In the genomic region with DNA sequence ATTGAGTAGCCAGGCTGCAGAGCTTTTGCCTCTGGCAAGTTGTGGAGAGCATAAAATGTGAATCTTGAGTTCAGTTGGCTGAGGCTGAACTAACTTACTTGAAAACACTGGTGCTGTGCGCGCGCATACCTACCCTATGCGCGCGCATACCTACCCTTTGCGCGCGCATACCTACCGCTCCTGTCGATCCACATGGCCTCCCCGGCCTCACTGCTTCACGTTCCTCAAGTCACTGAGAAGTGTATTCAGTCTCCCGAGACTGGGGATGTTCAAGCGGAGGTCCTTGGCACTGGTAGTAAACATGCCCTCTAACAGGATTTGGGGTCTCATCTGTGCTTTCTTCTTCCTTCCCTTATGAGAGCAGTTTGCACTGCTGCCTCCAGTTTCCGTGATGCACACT, we compare ENCODE assay signal across 8 mouse cellular contexts. TPM values are rescaled to one million over a fixed set of nuclear protein-coding genes. Genes with fewer than 3 reads are reported as not detected.
DNase-seq lines count a peak whose midpoint lies in the region; ATAC-seq lines count a peak whose summit lies in the region.

No protein-coding gene starts in this region.

- no peak overlapping the region for H3K9ac ChIP-seq in hindbrain, embryonic 13.5 days

- H3K4me1 ChIP-seq in hindbrain, embryonic 13.5 days (replicated peaks), result no peaks in the 10 kb centered on the region

- H3K27ac ChIP-seq in hindbrain, embryonic 13.5 days, result no peak overlapping the region

- peak overlapping the region; percentile 25 for H3K4me2 ChIP-seq in hindbrain, embryonic 13.5 days

- no peak for ATAC-seq in hindbrain, embryonic 13.5 days (ENCODE audit: low FRiP score)

- H3K9me3 ChIP-seq in hindbrain, embryonic 13.5 days, result no peaks in the 10 kb centered on the region

- no peaks in the 10 kb centered on the region for H3K27me3 ChIP-seq in hindbrain, embryonic 13.5 days

- no peak overlapping the region for H3K4me3 ChIP-seq in hindbrain, embryonic 13.5 days

- peaks cover 42% of the 10 kb centered on the region for H3K36me3 ChIP-seq in hindbrain, embryonic 13.5 days

- DNase-seq in kidney, postnatal 10 days, result peak; percentile 56
- no peak for DNase-seq in kidney, postnatal 25 days
- DNase-seq in c-Kit-positive CD71-positive TER-119-negative erythroid progenitor cells, embryonic 14.5 days (ENCODE audit: low read depth), result peak; percentile 50
- peak; percentile 32 to 52 for DNase-seq in lung, postnatal 4 days
- DNase-seq in cerebellum, adult 8-10 months, result no peak
- no peak for DNase-seq in frontal cortex, postnatal 14 days (ENCODE audit: low spot score in 2 of 2)
- no peak for DNase-seq in right cerebral cortex, adult 2 months (ENCODE audit: low spot score in 2 of 2)

- 38% methylated on average over 16 of the region's 16 CpGs for WGBS in hindbrain, embryonic 13.5 days

RNA-seq across cellular contexts. Expression of gene Slc24a1, which starts 32.8 kb away (rescaled TPM):
- 0.05 and 0.10 TPM in 2 replicates for polyA plus RNA-seq in hindbrain, embryonic 13.5 days (2015; fragmentation: Nextera tagmentation; extraction: Ambion mirVana)

RNA-seq across cellular contexts. Expression of gene Ints14, which starts 42.1 kb away (rescaled TPM):
- polyA plus RNA-seq in hindbrain, embryonic 13.5 days (2015; fragmentation: Nextera tagmentation; extraction: Ambion mirVana), result 40.6 and 43.9 TPM in 2 replicates

Comparison
In these comparisons a context has a peak if more than half of its experiments do, and no peak if none do; other contexts are left out.
1. DNase-seq: peak in kidney, postnatal 10 days (single experiment), c-Kit-positive CD71-positive TER-119-negative erythroid progenitor cells, embryonic 14.5 days (single experiment) and lung, postnatal 4 days (2 of 2); none in kidney, postnatal 25 days (0 of 2), cerebellum, adult 8-10 months (single experiment), frontal cortex, postnatal 14 days (0 of 2) and right cerebral cortex, adult 2 months (0 of 2).